Mouse (Mus musculus) heart, adult 18-20 months (tissue): Measurements from ENCODE around the gene Camk1. TPM values are rescaled to one million over a fixed set of nuclear protein-coding genes. Genes with fewer than 3 reads are reported as not detected.
"Not testable (repeated sequence)": the region's sequence is repeated elsewhere in the genome, so short reads cannot be mapped to it uniquely, and the experiment has no call there.

Source experiments
- DNase-seq, 2 experiments: peaks; one replicate each; pipeline ENCODE4 v3.0.0; 2021 to 2022; ENCODE audit warnings: mixed read lengths in 1 of 2
- total RNA-seq, 2 experiments: library from RNA; stranded (reverse); gene quantifications; 2 replicates each; pipeline ENCODE4 v1.2.3; 2021

The Camk1 gene
- total RNA-seq, 2 experiments from 2014 or later, result 64.2 to 68.3 TPM

DNA sequence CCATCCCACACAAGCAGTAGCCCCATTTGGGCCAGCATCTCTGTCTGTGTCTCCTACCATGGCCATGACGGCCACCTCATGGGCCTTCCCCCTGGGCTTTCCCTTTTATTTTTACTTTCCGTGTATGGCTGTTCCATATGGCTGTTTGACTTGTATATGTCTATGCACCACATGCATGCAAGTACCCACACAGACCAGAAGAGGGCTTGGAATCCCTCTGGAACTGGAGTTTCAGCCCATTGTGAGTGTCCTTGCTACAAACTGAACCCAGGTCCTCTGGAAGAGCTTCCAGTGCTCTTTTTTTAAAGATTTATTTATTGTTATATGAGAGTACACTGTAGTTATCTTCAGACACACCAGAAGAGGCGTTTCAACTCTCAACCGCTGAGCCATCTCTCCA lies 17.7 kb upstream of the Camk1 start:
- no peak for DNase-seq

DNA sequence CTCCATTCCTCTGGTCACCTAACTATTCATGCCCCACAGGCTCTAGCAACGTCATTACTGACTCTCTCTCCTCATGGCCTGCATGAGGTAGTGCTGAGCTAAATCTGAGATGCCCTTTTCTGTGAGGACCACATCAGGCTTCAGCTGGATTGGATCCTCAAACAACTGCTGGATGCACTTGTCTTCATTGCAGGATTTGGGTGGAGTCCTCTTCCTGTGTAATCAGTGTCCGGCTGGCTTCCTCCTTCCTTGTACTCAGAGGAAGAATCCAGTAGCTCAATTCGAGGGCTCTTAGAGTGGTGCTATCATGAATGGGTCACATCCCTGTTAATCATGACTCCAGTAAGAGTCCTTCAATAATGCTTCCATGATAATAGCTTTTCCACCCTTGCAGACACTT lies 9.9 kb upstream of the Camk1 start:
- DNase-seq, result peak in 1 of 2 experiments; percentile 46

DNA sequence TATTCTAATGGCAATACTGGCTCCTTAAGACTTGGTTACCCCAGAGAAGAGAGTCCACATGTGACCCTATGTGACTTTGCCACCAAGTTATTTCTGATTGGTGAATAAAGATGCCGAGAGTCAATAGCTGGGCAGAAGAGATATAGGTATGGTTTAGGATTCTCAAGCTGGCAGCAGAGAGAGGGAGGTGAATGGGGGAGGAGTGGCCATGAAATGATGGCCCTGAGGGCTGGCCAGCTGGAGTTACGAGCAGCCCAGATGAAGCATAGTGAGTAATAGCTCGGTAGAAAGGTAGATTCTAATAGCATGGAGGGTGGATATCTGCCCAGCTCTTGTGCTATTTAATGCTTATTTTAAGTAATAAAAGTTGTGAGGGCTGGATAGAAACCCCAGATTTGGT lies 9.0 kb upstream of the Camk1 start:
- no peak for DNase-seq

DNA sequence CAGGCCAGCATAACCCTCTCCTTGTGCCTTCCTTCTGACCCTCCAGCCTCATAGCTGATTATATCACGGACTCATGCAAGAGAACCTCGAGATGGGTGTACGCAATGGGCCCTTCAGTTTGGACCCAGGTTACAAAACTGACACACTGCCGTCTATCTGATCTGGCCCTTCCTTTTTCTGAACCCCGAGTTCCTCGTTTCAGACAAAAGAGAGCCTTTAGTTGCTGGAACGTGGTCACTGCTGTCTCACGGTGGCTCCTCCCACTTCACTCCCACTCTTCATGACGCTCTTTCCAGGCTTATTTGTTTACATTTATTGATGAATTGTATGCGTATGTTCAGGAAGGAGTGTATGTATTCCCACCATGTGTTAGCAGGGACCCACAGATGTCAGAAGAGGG lies 7.9 kb upstream of the Camk1 start:
- no peak for DNase-seq

DNA sequence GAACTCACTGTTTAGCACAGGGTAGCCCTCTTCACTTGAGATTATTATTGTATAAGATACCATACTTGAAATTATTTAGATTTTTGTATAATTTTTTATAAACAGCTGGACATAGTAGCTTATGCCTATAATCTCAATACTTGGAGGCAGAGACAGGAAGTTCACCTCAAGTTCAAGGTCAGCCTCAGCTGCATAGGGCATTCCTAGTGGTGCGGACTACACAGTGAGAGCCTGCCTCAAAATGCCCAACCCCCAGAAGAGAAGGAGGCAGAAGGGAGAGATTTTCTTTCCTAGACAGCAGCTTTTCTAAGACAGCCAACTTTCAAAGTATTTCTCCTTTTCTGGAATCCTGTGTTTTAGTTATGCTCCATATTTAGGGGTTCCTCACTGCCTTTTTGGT lies 7.4 kb upstream of the Camk1 start:
- DNase-seq, result no peak

DNA sequence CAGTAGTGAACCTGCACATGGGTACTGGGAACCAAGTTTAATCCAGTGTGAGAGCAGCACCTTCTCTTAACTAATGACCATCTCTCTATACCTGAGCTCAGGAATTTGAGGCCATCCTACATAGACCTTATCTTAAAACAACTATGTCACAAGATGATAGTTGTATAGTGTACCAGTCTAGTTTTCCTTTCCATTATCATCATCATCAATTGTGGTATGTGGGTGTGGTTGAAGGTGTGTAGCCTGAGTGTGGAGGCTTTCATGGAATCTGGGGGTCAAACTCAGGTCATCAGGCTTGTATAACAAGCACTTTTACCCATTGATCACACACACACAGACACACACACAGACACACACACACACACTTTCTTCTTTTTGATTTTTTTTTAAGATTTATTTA lies 6.8 kb upstream of the Camk1 start:
- DNase-seq, result no peak

DNA sequence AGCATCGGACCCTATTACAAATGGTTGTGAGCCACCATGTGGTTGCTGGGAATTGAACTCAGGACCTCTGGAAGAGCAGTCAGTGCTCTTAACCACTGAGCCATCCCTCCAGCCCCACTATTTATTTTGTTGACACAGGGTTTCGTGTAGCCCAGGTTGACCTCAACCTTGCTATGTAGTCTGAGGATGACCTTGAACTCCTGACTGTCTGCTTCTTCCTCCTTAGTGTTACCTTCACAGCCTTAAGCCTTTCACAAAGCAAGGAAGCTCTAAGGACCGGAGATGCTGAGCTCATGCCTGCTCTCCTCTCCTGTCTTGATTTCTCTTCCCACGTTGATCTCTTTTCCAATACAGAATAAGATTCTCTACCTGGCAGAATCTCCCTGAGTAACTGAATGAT lies 3.1 kb upstream of the Camk1 start:
- DNase-seq, result no peak

DNA sequence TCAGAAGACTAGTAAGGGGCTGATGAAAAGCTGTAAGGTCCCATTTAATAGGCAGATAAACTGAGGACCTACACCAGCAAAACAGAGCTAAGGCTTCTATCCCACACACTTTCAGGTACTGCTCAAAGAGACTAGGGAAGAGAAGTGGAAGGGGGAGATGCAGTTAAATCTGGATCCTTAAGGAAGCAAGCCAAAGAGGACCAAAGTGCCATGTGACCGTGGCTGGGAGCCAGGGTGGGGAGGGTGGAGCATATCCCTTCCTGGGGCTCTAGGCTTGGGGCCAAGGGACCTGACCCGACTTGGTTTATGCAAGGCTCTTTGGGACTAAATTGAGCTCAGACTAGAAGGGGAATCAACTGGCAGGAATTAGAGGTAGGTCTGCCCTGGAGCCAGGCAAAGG lies 537 bp upstream of the Camk1 start:
- DNase-seq, result peak; percentile 92

DNA sequence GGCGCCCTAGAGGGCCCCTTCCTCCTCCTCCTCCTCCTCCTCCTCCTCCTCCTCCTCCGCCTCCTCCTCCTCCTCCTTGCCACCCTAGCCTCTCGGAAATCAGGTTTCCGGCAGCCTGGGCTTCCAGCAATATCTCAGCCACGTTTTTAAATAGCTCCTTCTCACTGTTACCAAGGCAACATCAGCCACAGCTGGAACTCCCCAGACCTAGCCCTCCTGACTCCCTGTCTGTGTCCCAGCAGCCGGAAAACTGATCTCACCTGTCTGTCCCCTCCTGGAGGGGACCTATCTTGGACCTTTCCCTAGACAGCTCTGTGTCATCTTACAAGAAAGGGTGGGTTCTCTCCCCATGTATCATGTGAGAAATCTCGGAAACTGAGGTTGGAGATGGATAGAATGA lies 1.5 kb downstream of the Camk1 start:
- no peak for DNase-seq

DNA sequence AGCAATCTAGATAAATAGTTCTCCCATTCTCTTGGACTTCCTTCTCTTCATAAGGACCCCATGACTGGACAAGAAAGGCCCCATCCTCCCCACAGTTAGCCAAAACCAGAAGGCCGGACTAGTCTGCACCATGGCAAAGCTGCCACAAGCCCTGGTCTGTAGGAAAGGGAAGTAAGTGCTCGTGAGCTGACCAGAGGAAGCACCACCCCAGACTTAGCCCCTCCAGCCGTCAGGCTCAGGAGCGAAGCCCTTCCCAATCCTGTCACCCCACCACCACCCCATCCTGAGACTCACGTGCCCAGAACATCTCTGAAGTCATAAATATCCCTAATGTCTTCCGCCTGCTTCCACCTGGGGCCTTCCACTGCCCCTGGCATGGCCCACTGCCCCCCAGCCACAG lies 2.2 kb downstream of the Camk1 start:
- peak in 1 of 2 experiments; percentile 59 for DNase-seq

DNA sequence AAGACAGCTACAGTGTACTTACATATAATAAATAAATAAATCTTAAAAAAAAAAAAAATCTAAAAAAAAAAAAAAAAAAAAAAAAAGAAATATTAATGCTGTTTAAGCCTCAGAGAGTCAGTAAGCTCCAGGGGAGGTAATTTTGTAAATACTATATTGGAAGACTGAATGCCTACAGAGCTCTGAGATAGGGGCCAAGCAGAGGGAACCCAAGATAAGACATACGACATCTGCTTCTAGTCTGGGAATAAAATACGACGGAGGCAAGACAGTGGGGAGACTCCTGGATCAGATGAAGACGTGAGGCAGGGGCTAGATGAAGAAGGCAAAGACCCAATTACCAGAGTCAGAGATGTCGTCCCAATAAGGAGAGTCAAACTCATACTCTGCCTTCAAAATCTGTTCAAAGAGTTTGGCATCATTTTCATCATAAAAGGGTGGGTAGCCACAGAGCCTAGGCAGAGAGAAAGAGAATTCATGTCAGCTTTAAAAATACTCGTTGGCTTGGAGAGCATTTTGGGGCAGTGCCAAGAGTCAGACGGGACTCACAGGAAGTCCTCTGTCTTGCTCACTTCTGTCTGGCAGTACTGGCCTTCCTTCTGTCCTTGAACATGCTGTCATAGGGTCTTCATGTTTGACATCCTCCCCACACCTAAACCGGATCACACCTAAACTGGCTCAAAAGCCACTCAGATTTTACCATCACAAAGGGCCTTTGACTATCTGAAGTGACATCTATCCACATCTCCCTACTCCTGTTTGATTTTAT lies 6.7 kb downstream of the Camk1 start:
- peak; percentile 55 to 56 for DNase-seq

DNA sequence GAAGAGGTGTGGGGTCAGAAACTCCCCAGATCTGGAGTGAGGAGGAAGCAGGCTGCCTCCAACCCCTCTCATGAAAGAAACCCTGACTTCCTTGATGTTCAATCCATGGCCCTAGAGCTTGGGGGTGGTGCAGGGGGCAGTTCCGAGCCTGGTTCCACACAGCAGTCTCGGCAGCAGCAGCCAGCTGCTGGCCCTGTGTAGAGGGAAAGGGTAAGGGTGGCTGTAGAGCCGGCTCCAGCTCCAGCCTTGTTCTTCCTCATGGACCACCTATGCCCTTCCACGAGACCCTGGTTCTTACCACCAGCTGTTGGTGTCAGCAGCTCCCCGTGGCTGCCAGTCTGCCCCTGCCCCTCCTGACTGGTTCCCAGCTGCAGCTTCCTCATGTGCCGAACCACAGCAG lies 9.6 kb downstream of the Camk1 start:
- DNase-seq, result no peak

DNA sequence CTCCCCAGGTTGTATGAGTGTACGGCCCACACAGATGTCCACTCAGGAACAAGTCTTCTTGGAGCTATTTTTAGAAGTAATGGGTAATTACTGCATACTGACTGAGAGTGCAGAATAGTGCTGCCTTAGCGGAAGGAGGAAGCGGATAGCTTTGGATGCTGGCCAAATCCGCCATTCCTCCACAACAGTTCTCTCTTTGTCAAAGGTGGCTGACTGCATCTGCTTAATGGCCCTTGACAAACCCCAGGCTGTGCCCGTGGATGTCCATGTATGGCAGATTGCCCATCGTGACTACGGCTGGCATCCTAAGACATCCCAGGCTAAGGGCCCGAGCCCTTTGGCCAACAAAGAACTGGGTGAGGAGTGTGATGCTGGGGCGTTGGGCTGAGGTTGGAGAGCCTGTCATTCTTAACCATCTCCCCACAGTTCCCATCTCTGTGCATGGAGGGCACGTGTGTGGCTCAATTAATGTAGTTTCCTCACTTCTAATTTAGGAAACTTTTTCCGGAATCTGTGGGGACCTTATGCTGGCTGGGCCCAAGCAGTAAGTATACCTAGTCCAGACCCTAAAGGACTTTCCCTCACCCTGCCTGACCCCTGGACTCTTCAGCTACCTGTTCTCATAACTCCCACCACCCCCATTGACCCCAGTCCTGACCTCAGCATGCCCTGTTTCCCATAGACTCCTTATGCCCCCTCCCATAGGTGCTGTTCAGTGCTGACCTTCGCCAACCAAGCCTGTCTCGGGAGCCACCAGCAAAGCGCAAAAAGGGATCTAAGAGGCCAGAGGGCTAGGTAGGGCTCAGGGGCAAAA lies 10.4 kb downstream of the Camk1 start:
- peak; percentile 58 to 61 for DNase-seq

DNA sequence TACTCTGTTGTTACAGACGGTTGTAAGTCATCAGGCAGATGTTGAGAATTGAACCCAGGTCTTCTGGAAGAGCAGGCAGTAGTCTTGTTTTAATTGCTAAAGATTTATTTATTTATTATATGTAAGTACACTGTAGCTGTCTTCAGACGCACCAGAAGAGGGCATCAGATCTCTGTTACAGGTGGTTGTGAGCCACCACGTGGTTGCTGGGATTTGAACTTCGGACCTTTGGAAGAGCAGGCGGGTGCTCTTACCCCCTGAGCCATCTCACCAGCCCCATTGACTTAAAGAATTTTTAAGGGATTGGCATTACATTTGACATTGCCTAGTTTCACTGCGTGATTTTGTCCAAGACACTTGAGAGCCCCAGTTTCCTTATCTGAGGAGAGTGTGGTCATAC lies 11.1 kb downstream of the Camk1 start:
- not testable (repeated sequence) for DNase-seq

DNA sequence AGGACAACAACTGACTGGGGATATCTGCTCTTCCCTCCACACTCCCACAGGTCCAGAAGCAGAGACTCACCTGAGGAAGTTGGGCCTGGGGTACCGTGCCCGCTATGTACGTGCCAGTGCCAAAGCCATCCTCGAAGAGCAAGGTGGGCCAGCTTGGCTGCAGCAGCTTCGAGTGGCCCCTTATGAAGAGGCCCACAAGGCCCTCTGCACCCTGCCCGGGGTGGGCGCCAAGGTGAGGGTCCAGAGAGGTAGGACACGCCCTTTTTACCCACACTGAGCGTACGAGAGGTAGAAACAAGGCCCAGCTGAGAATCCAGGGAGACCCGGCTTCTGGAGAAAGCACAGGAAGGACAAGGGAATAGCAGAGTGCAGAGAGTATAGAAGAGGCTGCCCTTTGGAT lies 12.1 kb downstream of the Camk1 start:
- DNase-seq, result no peak

DNA sequence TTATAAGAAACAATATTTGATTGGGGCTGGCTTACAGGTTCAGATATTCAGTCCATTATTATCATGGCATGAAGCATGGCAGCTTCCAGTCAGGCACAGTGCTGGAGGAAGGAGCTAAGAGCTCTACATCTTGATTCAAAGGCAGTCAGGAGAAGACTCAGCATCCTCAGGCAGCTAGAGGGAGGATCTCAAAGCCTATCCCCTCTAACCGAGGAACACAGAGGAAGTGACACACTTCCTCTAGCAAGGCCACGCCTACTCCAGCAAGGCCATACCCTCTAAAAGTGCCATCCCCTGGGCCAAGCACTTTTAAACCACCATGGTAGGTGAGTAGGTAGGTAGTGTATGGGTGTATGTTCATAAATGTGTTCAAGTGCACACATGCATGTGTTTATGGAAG lies 13.2 kb downstream of the Camk1 start:
- DNase-seq, result peak in 1 of 2 experiments; percentile 54

DNA sequence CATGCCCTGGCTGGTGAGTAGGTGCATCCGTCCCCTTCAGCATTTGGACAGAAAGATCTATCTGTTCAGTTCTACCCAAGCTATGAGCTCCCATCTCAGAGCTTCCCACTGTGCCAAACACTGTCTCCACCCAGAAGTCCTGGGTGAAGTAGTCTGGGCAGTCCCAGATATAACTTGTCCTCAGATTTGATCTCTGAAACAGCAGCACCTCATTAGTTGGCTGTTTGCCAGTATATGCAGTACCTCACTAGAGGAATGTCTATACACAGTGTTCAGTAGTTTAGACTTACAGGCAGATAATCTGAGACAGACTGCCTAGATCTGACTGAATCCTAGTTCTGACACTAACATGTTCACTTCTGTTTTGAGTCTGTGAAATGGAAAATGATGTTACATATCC lies 14.4 kb downstream of the Camk1 start:
- DNase-seq, result no peak

DNA sequence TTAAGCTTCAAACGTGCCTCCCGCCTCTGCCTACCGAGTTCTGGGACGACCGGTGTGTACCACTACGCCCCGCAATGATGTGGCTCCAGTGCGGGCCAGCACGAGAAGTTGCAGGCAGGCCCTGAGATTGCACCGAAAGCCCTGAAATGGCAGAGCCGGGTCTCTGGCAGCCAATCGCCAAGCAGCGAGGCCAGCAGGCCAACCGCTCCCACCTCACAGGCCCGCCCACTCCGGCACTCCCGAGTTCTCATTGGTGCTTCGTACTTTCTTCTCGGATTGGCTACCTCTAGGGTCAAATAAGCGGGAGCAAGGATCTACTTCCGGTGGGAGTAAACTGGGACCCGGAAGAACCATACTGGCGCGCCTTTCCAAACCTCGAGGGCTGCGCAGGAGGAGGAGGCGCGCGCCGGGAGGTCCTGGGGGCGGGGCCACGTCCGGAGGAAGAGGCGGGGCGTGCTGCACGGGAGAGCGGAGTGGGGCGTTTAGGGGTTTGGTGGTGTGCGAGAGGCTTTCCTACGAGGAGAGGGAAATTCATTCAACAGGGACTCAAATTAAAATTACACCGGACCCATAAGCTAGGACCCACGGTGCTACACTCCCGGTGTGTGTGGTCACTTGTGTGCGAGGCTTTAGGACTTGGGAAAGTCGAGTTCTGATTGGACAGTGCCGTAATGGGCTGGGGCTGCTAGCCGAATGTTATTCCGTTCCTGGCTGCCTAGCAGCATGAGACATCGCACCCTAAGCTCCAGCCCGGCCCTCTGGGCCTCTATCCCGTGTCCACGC lies 17.1 kb downstream of the Camk1 start, which contains the start of gene Ogg1:
Ogg1 (plus strand) TSS at position 440 of the 783 bp plus-strand sequence.
- peak; percentile 98 to 100 for DNase-seq

DNA sequence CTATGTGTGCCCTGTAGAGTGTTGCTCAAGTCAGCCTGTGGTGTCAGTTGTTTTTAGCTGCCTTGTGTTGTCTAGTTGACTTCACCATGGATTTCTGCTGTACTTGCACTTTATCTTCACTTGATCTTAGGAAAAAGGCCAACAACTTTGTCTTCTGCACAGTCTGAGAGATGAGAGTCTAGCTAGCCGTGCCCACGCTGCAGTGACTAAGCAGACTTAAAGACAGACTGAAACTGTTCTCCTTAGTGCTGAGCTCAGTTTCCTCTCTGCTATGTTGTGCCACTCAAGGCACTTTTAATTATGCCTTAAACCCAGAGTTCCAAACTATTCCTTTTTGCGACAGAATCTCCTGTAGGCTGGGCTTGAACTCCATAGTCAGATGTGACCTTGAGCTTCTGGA lies 27.8 kb downstream of the Camk1 start:
- no peak for DNase-seq

DNA sequence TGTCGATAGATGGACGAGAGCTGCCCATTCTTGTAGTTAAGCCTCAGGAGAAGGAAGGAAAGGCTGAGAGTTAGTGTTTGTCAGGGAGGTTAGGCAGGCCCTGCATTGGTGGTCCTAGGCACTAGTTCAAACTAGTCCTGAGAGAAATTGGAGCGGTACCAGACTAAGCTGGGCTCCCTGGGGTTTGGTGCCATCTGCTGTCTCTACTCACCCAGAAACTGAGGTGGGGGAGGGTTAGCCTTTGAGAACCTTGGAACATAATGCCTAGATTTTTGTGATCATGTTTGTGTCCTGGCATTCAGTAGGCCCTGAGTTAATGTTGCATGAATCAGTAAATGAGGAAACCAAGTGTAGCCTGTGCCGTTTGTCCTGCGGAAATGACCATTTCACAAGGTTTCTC lies 35.6 kb downstream of the Camk1 start:
- DNase-seq, result peak in 1 of 2 experiments; percentile 49

DNA sequence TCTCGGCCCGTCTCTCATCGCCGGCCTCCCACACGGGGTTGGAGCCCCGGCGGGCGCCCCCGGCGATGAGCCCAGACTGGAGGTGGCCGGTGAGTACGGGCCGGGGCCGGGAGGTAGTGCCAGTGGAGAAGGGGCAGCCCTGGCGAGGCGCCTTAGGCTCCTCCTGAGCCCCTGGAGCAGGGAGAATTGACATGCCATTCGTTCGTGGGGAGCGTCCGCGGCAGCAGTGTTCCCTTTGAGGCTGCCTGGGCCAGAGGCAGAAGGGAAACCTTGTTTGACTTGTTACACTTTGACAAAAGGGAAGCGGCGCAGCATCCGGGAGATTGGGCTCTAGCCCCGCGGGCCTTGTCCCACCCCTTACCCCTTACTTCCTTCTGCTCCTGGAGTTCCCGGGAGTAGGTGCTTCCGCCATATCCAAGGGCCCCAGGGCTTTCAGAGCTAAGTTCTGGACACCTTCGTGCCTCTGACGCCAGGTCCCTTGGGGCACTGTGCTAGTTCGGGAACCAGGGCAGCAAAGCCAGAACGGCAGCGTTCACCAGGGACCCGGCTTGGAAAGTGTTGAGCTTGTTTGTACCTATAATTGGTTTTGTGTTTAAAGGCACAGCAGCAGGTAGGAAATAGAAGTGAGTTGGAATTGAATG lies 36.2 kb downstream of the Camk1 start:
- DNase-seq, result peak; percentile 61 to 67

DNA sequence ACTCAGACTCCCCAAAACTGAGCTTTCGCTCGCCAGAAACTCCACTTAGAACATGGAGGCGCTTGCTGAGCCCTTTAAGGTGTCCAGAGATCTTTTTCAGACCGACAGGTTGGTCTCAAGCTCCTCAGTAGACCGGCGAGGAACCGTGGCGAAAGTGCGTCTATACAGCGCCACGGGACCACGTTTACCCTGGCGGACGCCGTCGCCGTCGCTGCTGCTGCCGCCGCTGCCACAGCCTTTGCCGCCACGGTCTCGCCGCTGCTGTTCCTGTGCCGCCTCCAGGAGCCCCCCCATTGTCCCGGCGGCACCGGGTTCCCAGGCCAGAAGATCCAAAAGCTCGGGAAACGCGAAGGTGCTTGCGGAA lies 36.8 kb downstream of the Camk1 start, which contains the start of gene Brpf1:
Brpf1 (plus strand) TSS at position 152 of the 364 bp plus-strand sequence.
- no peak for DNase-seq
